20 mouse cellular contexts compared by ENCODE assay signal in the genomic region with DNA sequence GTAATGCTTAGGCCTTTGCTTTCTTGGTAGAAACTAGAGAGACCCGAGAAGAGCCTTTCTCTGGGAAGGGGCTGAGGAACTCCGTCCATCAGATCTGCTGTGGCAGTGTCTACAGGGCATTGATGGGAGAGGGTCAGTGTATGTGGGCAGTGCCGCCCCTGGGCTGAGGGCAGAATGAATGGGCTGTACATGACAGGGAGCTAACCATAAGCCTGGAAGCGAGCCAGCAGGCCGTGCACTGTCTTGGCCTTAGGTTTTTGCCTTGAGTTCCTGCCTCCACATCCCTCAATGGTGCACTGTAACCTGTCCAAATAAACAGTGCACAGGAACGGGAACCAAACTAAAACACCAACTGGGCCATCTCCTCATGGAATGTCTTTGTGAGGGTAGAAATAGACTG. TPM values are rescaled to one million over a fixed set of nuclear protein-coding genes. Genes with fewer than 3 reads are reported as not detected.
DNase-seq lines count a peak whose midpoint lies in the region; ATAC-seq and TF ChIP-seq lines count a peak whose summit lies in the region.
"Had no signal": no experiment of that assay in that cellular context is flagged by ENCODE, and none has a peak within 500 bp of the region (broad histone marks: within the 10 kb centered on the region; RNA-seq: fewer than 3 reads in every experiment).

No protein-coding gene starts in this region.

- 0 out of 2 replicates have a peak, but pooled peaks cover 14% of the 10 kb centered on the region for H3K4me1 ChIP-seq in forebrain, embryonic 13.5 days
- H3K4me1 ChIP-seq in forebrain, embryonic 12.5 days: 0 out of 2 replicates have a peak, but pooled peaks cover 7% of the 10 kb centered on the region
- peaks cover 4% of the 10 kb centered on the region for H3K4me1 ChIP-seq in neural tube, embryonic 13.5 days (replicated peaks)
- H3K4me1 ChIP-seq: heart, embryonic 10.5 days had no signal

- no peak for ATAC-seq in forebrain, embryonic 13.5 days
- no peak for ATAC-seq in forebrain, embryonic 12.5 days (ENCODE audit: low FRiP score)
- ATAC-seq in neural tube, embryonic 13.5 days (ENCODE audit: low read depth): no peak
- ATAC-seq: hindbrain, embryonic 16.5 days; inflammation-experienced regulatory T-cells, adult 6 months; intestine, postnatal 0 days had no signal

- H3K27me3 ChIP-seq in forebrain, embryonic 13.5 days: no peaks in the 10 kb centered on the region
- no peaks in the 10 kb centered on the region for H3K27me3 ChIP-seq in forebrain, embryonic 12.5 days
- no peaks in the 10 kb centered on the region for H3K27me3 ChIP-seq in neural tube, embryonic 13.5 days
- H3K27me3 ChIP-seq: embryonic facial prominence, embryonic 12.5 days; hindbrain, embryonic 12.5 days had no signal

- 86% methylated on average over 6 of the region's 6 CpGs for WGBS in forebrain, embryonic 13.5 days
- 84% methylated on average over 6 of the region's 6 CpGs for WGBS in forebrain, embryonic 12.5 days
- WGBS in neural tube, embryonic 13.5 days: 82% methylated on average over 6 of the region's 6 CpGs

- no peak overlapping the region for H3K4me3 ChIP-seq in forebrain, embryonic 13.5 days
- H3K4me3 ChIP-seq in forebrain, embryonic 12.5 days (replicated peaks): no peak overlapping the region
- 0 out of 2 replicates have a peak overlapping the region, but pooled peaks have one; percentile 8 for H3K4me3 ChIP-seq in layer of hippocampus, adult 2 months
- no peak overlapping the region for H3K4me3 ChIP-seq in neural tube, embryonic 13.5 days
- H3K4me3 ChIP-seq: embryonic facial prominence, embryonic 12.5 days; heart, embryonic 10.5 days; hindbrain, embryonic 12.5 days had no signal

- peak overlapping the region; percentile 40; the same call in 1 of the 2 replicates for H3K27ac ChIP-seq in forebrain, embryonic 13.5 days
- H3K27ac ChIP-seq in forebrain, embryonic 12.5 days: no peak overlapping the region
- H3K27ac ChIP-seq in layer of hippocampus, adult 2 months: peak overlapping the region; percentile 87
- H3K27ac ChIP-seq in neural tube, embryonic 13.5 days (replicated peaks): 0 out of 2 replicates have a peak overlapping the region, but pooled peaks have one; percentile 9
- H3K27ac ChIP-seq: embryonic facial prominence, embryonic 12.5 days; heart, embryonic 10.5 days; hindbrain, embryonic 12.5 days had no signal

- no peak for DNase-seq in layer of hippocampus, adult 2 months (ENCODE audit: low spot score in 2 of 2)
- no peak for DNase-seq in layer of hippocampus, adult 9-11 months
- no peak for DNase-seq in neural tube, embryonic 10.5 days (ENCODE audit: extremely low spot score, low spot score)
- DNase-seq: adrenal gland, adult 2 months; adrenal gland, postnatal 25 days; cerebellum, adult 8-10 months; gastrocnemius, postnatal 10 days; heart, adult 18-20 months; heart, postnatal 10 days; heart, postnatal 4 days had no signal

- no peaks in the 10 kb centered on the region for H3K36me3 ChIP-seq in forebrain, embryonic 13.5 days (ENCODE audit: poor library complexity, severe bottlenecking)
- no peaks in the 10 kb centered on the region for H3K36me3 ChIP-seq in forebrain, embryonic 12.5 days (replicated peaks)
- H3K36me3 ChIP-seq in neural tube, embryonic 13.5 days: no peaks in the 10 kb centered on the region
- H3K36me3 ChIP-seq: embryonic facial prominence, embryonic 12.5 days; heart, embryonic 10.5 days; hindbrain, embryonic 12.5 days had no signal

- TF ChIP-seq CTCF in layer of hippocampus, adult 2 months (conservative IDR thresholded peaks at IDR 0.05): no peak

- H3K9ac ChIP-seq in forebrain, embryonic 13.5 days: no peak overlapping the region
- H3K9ac ChIP-seq in forebrain, embryonic 12.5 days: no peak overlapping the region
- no peak overlapping the region for H3K9ac ChIP-seq in neural tube, embryonic 13.5 days
- H3K9ac ChIP-seq: embryonic facial prominence, embryonic 12.5 days; hindbrain, embryonic 12.5 days had no signal

- H3K9me3 ChIP-seq in forebrain, embryonic 13.5 days (replicated peaks): no peaks in the 10 kb centered on the region
- H3K9me3 ChIP-seq in forebrain, embryonic 12.5 days: no peaks in the 10 kb centered on the region
- H3K9me3 ChIP-seq in neural tube, embryonic 13.5 days: no peaks in the 10 kb centered on the region
- H3K9me3 ChIP-seq: embryonic facial prominence, embryonic 12.5 days; heart, embryonic 10.5 days; hindbrain, embryonic 12.5 days had no signal

- H3K4me2 ChIP-seq in forebrain, embryonic 13.5 days: no peak overlapping the region
- H3K4me2 ChIP-seq in forebrain, embryonic 12.5 days: no peak overlapping the region
- H3K4me2 ChIP-seq in neural tube, embryonic 13.5 days: no peak overlapping the region
- H3K4me2 ChIP-seq: embryonic facial prominence, embryonic 12.5 days; hindbrain, embryonic 12.5 days had no signal

RNA-seq across cellular contexts. Expression of a gene that starts 11.9 kb away (rescaled TPM):
- polyA plus RNA-seq in forebrain, embryonic 13.5 days (2015; fragmentation: Nextera tagmentation; extraction: Ambion mirVana): 42.7 and 43.1 TPM in 2 replicates
- 17.7 and 20.0 TPM in 2 replicates for polyA plus RNA-seq in forebrain, embryonic 12.5 days (2016; fragmentation: Nextera tagmentation; extraction: Ambion mirVana)
- 100 to 1,000 TPM; 155 to 167 TPM for total RNA-seq in layer of hippocampus, adult 2 months (2021)
- polyA plus RNA-seq in neural tube, embryonic 13.5 days (2015; fragmentation: Nextera tagmentation; extraction: Ambion mirVana): 39.3 and 52.9 TPM in 2 replicates
- total RNA-seq: common myeloid progenitor, adult 5-6 weeks had no signal
- polyA plus RNA-seq: inflammation-experienced regulatory T-cells, adult 6 months had no signal

RNA-seq across cellular contexts. Expression of a gene that starts 30.8 kb away (rescaled TPM):
- polyA plus RNA-seq in forebrain, embryonic 13.5 days (2015; fragmentation: Nextera tagmentation; extraction: Ambion mirVana): 48.3 and 49.1 TPM in 2 replicates
- 59.7 and 60.4 TPM in 2 replicates for polyA plus RNA-seq in forebrain, embryonic 12.5 days (2016; fragmentation: Nextera tagmentation; extraction: Ambion mirVana)
- total RNA-seq in layer of hippocampus, adult 2 months (2021): 100 to 1,000 TPM in 1 of 2 experiments, 10 to 100 TPM in 1; 99.8 to 102 TPM
- 43.3 and 48.3 TPM in 2 replicates for polyA plus RNA-seq in neural tube, embryonic 13.5 days (2015; fragmentation: Nextera tagmentation; extraction: Ambion mirVana)

RNA-seq across cellular contexts. Expression of a gene that starts 45.8 kb away (rescaled TPM):
- 4.5 and 5.4 TPM in 2 replicates for polyA plus RNA-seq in forebrain, embryonic 13.5 days (2015; fragmentation: Nextera tagmentation; extraction: Ambion mirVana)
- polyA plus RNA-seq in forebrain, embryonic 12.5 days (2016; fragmentation: Nextera tagmentation; extraction: Ambion mirVana): 3.2 and 3.3 TPM in 2 replicates
- total RNA-seq in layer of hippocampus, adult 2 months (2021): 10 to 100 TPM; 13.4 to 15.7 TPM
- 11.8 and 13.9 TPM in 2 replicates for polyA plus RNA-seq in neural tube, embryonic 13.5 days (2015; fragmentation: Nextera tagmentation; extraction: Ambion mirVana)
- total RNA-seq: common myeloid progenitor, adult 5-6 weeks had no signal
- polyA plus RNA-seq: inflammation-experienced regulatory T-cells, adult 6 months had no signal
